Mouse (Mus musculus) kidney, postnatal 0 days (tissue): ENCODE results near the gene Idi2. TPM values are rescaled to one million over a fixed set of nuclear protein-coding genes. Genes with fewer than 3 reads are reported as not detected.
"Not testable (repeated sequence)": the region's sequence is repeated elsewhere in the genome, so short reads cannot be mapped to it uniquely, and the experiment has no call there.

Source experiments
- ATAC-seq: fragments of 200-750 bp; cut with Nextera tagmentation; replicated peaks from 2 replicates; pipeline ENCODE4 v1.8.0; 2017; ENCODE audit warnings: low read depth, moderate number of reproducible peaks, moderate TSS enrichment, moderate library complexity; ENCODE audit not compliant: low FRiP score
- DNase-seq: peaks from one replicate; pipeline ENCODE4 v3.0.0-alpha.2; 2016; ENCODE audit warnings: low spot score
- H3K27ac ChIP-seq: fragments of 300-500 bp; sonication (generic); 2 replicates; pipeline ENCODE4 v1.5.1; 2014; ENCODE audit warnings: mild to moderate bottlenecking
- H3K27me3 ChIP-seq: fragments of 300-500 bp; sonication (generic); 2 replicates; pipeline ENCODE4 v1.6.1; 2014; ENCODE audit warnings: low read length, mixed read lengths; ENCODE audit not compliant: insufficient read depth
- H3K36me3 ChIP-seq: fragments of 300-500 bp; sonication (generic); 2 replicates; pipeline ENCODE4 v1.6.1; 2014; ENCODE audit warnings: low read length, mixed read lengths; ENCODE audit not compliant: insufficient read depth
- H3K4me1 ChIP-seq: fragments of 300-500 bp; sonication (generic); replicated peaks from 2 replicates; pipeline ENCODE4 v1.6.1; 2014; ENCODE audit warnings: antibody characterized with exemption, low read length, mixed read lengths; ENCODE audit not compliant: insufficient read depth
- H3K4me2 ChIP-seq: fragments of 300-500 bp; sonication (generic); 2 replicates; pipeline ENCODE4 v1.6.1; 2014; ENCODE audit warnings: mild to moderate bottlenecking, low read length, moderate library complexity, mixed read lengths
- H3K4me3 ChIP-seq: fragments of 300-500 bp; sonication (generic); replicated peaks from 2 replicates; pipeline ENCODE4 v1.5.1; 2014; ENCODE audit warnings: low read depth, low read length
- H3K9ac ChIP-seq: fragments of 300-500 bp; sonication (generic); 2 replicates; pipeline ENCODE4 v1.6.1; 2014; ENCODE audit warnings: low read depth, low read length
- H3K9me3 ChIP-seq: fragments of 300-500 bp; sonication (generic); replicated peaks from 2 replicates; pipeline ENCODE4 v1.6.1; 2016; ENCODE audit warnings: low read length, inconsistent platforms, mixed read lengths
- CTCF ChIP-seq: IDR thresholded peaks from 2 replicates; pipeline ENCODE4 v1.5.1; 2016; ENCODE audit warnings: antibody characterized with exemption, low read depth, mild to moderate bottlenecking, moderate library complexity
- WGBS: fragments of 180-500 bp; shearing (Covaris S2); extraction: QIAGEN DNeasy Blood & Tissue Kit; methylation state at CpG from one replicate; pipeline ENCODE4 v1.1.7; 2014; 5-methylcytosine and 5-hydroxymethylcytosine counted together
- polyA plus RNA-seq: library from polyadenylated mRNA; unstranded; fragments of >200 nt; fragmentation: Nextera tagmentation; extraction: Ambion mirVana; gene quantifications from 2 replicates; pipeline ENCODE4 v1.2.1, GENCODE M21; 2015

Gene Idi2
- polyA plus RNA-seq, 1 experiment from 2014 or later = not detected

GRCm38 (mm10) chr13:8956873-8957272, 4.2 kb downstream of the Idi2 start:
- 0 out of 2 replicates have a peak, but pooled peaks have one; percentile 7 for ATAC-seq
- not testable (repeated sequence) for H3K27ac ChIP-seq, H3K4me1 ChIP-seq, H3K36me3 ChIP-seq, H3K9ac ChIP-seq, DNase-seq, H3K27me3 ChIP-seq, H3K9me3 ChIP-seq, H3K4me2 ChIP-seq, H3K4me3 ChIP-seq
- no CpG with 5 or more reads among the region's 5 CpGs for WGBS

GRCm38 (mm10) chr13:8959058-8959457, 6.4 kb downstream of the Idi2 start:
- H3K4me2 ChIP-seq, H3K4me3 ChIP-seq, H3K9me3 ChIP-seq, H3K9ac ChIP-seq, H3K27me3 ChIP-seq, H3K36me3 ChIP-seq, H3K27ac ChIP-seq, ATAC-seq, H3K4me1 ChIP-seq, DNase-seq: not testable (repeated sequence)
- WGBS = 25% methylated on average over 1 of the region's 5 CpGs

- WGBS = 77% methylated on average over 4 of the region's 6 CpGs
- H3K4me2 ChIP-seq, H3K27ac ChIP-seq, DNase-seq, H3K4me1 ChIP-seq, H3K27me3 ChIP-seq, H3K4me3 ChIP-seq, H3K36me3 ChIP-seq, ATAC-seq, H3K9me3 ChIP-seq, H3K9ac ChIP-seq: not testable (repeated sequence)
These were observed 6.9 kb downstream of the Idi2 start for GRCm38 (mm10) chr13:8959554-8959953.

GRCm38 (mm10) chr13:8961128-8961888, 8.6 kb downstream of the Idi2 start:
- H3K4me3 ChIP-seq, H3K36me3 ChIP-seq, H3K9ac ChIP-seq, H3K9me3 ChIP-seq, H3K4me1 ChIP-seq, H3K4me2 ChIP-seq, H3K27me3 ChIP-seq, ATAC-seq, DNase-seq, H3K27ac ChIP-seq: not testable (repeated sequence)
- WGBS = 60% methylated on average over 2 of the region's 3 CpGs

- not testable (repeated sequence) for ATAC-seq, H3K27me3 ChIP-seq, H3K27ac ChIP-seq, H3K4me2 ChIP-seq, H3K9ac ChIP-seq, H3K4me1 ChIP-seq, H3K36me3 ChIP-seq, H3K4me3 ChIP-seq, H3K9me3 ChIP-seq, DNase-seq
- whole genome bisulfite sequencing = 39% methylated on average over 5 of the region's 5 CpGs
These were observed 9.6 kb downstream of the Idi2 start for GRCm38 (mm10) chr13:8962266-8962665.

- H3K4me2 ChIP-seq = no peak overlapping the region
- TF ChIP-seq CTCF = no peak
- no peak overlapping the region for H3K9ac ChIP-seq
- no peak for ATAC-seq
- no peak overlapping the region for H3K27ac ChIP-seq
- DNase-seq = no peak
- H3K4me1 ChIP-seq = no peaks in the 10 kb centered on the region
- WGBS = 97% methylated on average over 5 of the region's 5 CpGs
- H3K9me3 ChIP-seq = no peaks in the 10 kb centered on the region
- H3K36me3 ChIP-seq = peaks cover 4% of the 10 kb centered on the region; the same call in 1 of the 2 replicates
- no peaks in the 10 kb centered on the region for H3K27me3 ChIP-seq
- H3K4me3 ChIP-seq = no peak overlapping the region
These were observed 12.6 kb downstream of the Idi2 start for GRCm38 (mm10) chr13:8965224-8965623.

GRCm38 (mm10) chr13:8967742-8968141, 15.1 kb downstream of the Idi2 start:
- Histone ChIP-seq H3K9me3 (no peaks in the 10 kb centered on the region), H3K4me1 (no peaks in the 10 kb centered on the region), H3K27ac (no peak overlapping the region), H3K9ac (no peak overlapping the region), H3K27me3 (no peaks in the 10 kb centered on the region), H3K36me3 (peaks cover 16% of the 10 kb centered on the region), H3K4me2 (no peak overlapping the region), H3K4me3 (no peak overlapping the region)
- ATAC-seq (no peak), DNase-seq (no peak)
- 94% methylated on average over 8 of the region's 8 CpGs for WGBS
- TF ChIP-seq CTCF = no peak
